Mouse (Mus musculus) hindbrain, embryonic 15.5 days (tissue): Measurements from ENCODE around the gene BC035947. TPM values are rescaled to one million over a fixed set of nuclear protein-coding genes. Genes with fewer than 3 reads are reported as not detected.
"Not testable (repeated sequence)": the region's sequence is repeated elsewhere in the genome, so short reads cannot be mapped to it uniquely, and the experiment has no call there.

Experiments used
- ATAC-seq: fragments of 200-750 bp; cut with Nextera tagmentation; 2 replicates; pipeline ENCODE4 v1.8.0; 2017; ENCODE audit warnings: low read depth, moderate number of reproducible peaks, moderate TSS enrichment; ENCODE audit not compliant: low FRiP score
- H3K27ac ChIP-seq: fragments of 300-500 bp; sonication (generic); replicated peaks from 2 replicates; pipeline ENCODE4 v1.5.1; 2015; ENCODE audit warnings: mild to moderate bottlenecking, inconsistent platforms
- H3K27me3 ChIP-seq: fragments of 300-500 bp; sonication (generic); 2 replicates; pipeline ENCODE4 v1.6.1; 2015; ENCODE audit warnings: control low read depth, inconsistent platforms
- H3K36me3 ChIP-seq: fragments of 300-500 bp; sonication (generic); 2 replicates; pipeline ENCODE4 v1.6.1; 2015; ENCODE audit warnings: control low read depth, inconsistent platforms
- H3K4me1 ChIP-seq: fragments of 300-500 bp; sonication (generic); replicated peaks from 2 replicates; pipeline ENCODE4 v1.6.1; 2015; ENCODE audit warnings: control low read depth, inconsistent platforms
- H3K4me2 ChIP-seq: fragments of 300-500 bp; sonication (generic); 2 replicates; pipeline ENCODE4 v1.6.1; 2015; ENCODE audit warnings: moderate library complexity, mild to moderate bottlenecking, inconsistent platforms
- H3K4me3 ChIP-seq: fragments of 300-500 bp; sonication (generic); 2 replicates; pipeline ENCODE4 v1.5.1; 2015; ENCODE audit warnings: mild to moderate bottlenecking, inconsistent platforms
- H3K9ac ChIP-seq: fragments of 300-500 bp; sonication (generic); 2 replicates; pipeline ENCODE4 v1.6.1; 2015; ENCODE audit warnings: inconsistent platforms
- H3K9me3 ChIP-seq: fragments of 300-500 bp; sonication (generic); 2 replicates; pipeline ENCODE4 v1.6.1; 2016; ENCODE audit warnings: control low read depth, inconsistent platforms
- WGBS: fragments of 180-500 bp; shearing (Covaris S2); methylation state at CpG from one replicate; pipeline ENCODE4 v1.1.7; 2015; 5-methylcytosine and 5-hydroxymethylcytosine counted together
- polyA plus RNA-seq: library from polyadenylated mRNA; unstranded; fragments of >200 nt; fragmentation: Nextera tagmentation; extraction: Ambion mirVana; gene quantifications from 2 replicates; pipeline ENCODE4 v1.2.1, GENCODE M21; 2015

Gene BC035947
- polyA plus RNA-seq, 1 experiment from 2014 or later: 1.3 TPM

GRCm38 (mm10) chr1:78530500-78531215 is 18.7 kb upstream of the BC035947 start:
- Histone ChIP-seq H3K4me1 (no peaks in the 10 kb centered on the region), H3K36me3 (no peaks in the 10 kb centered on the region), H3K27me3 (no peaks in the 10 kb centered on the region), H3K27ac (0 out of 2 replicates have a peak overlapping the region, but pooled peaks have one; percentile 3), H3K9me3 (no peaks in the 10 kb centered on the region), H3K4me3 (no peak overlapping the region), H3K4me2 (no peak overlapping the region), H3K9ac (no peak overlapping the region)
- WGBS: 70% methylated on average over 7 of the region's 7 CpGs
- ATAC-seq: peak; percentile 38; the same call in 1 of the 2 replicates

GRCm38 (mm10) chr1:78529011-78529410 is 17.1 kb upstream of the BC035947 start:
- H3K27ac ChIP-seq: no peak overlapping the region
- WGBS: 94% methylated on average over 8 of the region's 8 CpGs
- no peaks in the 10 kb centered on the region for H3K36me3 ChIP-seq
- no peak overlapping the region for H3K4me3 ChIP-seq
- no peak overlapping the region for H3K4me2 ChIP-seq
- no peaks in the 10 kb centered on the region for H3K27me3 ChIP-seq
- no peaks in the 10 kb centered on the region for H3K4me1 ChIP-seq
- ATAC-seq: no peak
- H3K9ac ChIP-seq: no peak overlapping the region
- H3K9me3 ChIP-seq: no peaks in the 10 kb centered on the region

- Histone ChIP-seq H3K9me3 (no peaks in the 10 kb centered on the region), H3K4me2 (no peak overlapping the region), H3K9ac (no peak overlapping the region), H3K4me1 (no peaks in the 10 kb centered on the region), H3K27ac (no peak overlapping the region), H3K27me3 (no peaks in the 10 kb centered on the region), H3K36me3 (no peaks in the 10 kb centered on the region), H3K4me3 (no peak overlapping the region)
- no peak for ATAC-seq
- WGBS: 97% methylated on average over 3 of the region's 3 CpGs
Measured at GRCm38 (mm10) chr1:78528356-78528755, 16.4 kb upstream of the BC035947 start.

DNA sequence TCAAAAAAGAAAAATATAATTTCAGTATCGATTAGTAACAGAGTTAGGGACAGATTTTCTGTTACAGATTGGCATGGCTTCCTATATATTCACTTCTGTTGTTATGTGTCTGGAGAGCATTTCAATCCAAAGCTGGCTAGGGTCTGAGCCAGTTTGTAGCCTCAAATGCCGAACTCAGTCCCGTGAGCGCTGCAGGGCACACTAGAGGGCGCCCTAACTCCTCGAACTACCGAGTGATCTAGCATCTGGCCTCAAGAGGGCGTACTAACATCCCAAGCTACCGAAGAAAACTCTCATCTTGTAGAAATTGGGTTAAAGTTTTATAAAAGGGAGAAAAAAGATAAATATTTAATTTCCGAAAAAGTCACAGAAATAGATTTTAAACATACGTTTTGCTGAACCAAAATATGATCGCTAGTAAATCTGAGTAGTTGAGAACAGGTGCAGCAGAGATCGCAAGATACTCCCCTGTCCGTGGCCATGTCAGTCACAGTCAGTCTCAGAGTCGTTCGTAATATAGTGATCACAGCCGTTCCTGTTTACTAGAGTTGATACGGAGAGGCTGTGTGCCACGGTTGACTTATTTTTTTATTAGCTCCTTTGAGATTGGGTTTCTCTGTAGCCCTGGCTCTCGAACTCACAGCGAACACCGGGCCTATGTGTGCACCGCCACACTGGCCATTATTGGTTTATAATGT is 13.4 kb upstream of the BC035947 start:
- no peaks in the 10 kb centered on the region for H3K9me3 ChIP-seq
- no peak overlapping the region for H3K4me2 ChIP-seq
- no peak overlapping the region for H3K27ac ChIP-seq
- H3K4me3 ChIP-seq: no peak overlapping the region
- no peaks in the 10 kb centered on the region for H3K4me1 ChIP-seq
- H3K9ac ChIP-seq: no peak overlapping the region
- 44% methylated on average over 23 of the region's 23 CpGs for WGBS
- H3K36me3 ChIP-seq: no peaks in the 10 kb centered on the region
- ATAC-seq: no peak
- H3K27me3 ChIP-seq: no peaks in the 10 kb centered on the region

DNA sequence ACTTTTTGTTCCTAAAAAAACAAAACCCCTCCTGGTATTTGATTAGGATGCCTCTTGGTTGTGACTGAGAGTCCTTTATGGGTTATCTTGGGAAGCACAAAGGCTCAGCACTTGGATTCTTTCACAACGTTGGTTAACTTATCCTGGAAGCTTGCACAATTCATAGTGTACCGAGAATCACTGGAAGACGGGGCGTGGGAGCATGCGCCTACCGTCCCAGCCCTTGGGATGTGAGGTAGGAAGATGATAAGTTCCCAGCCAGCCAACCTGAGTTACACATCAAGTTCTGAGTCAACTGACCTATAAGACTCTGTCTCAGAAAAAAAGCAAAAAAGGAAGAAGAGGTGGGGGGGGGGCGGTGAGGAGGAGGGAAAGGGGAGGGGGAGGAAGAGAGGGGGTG is 6.9 kb upstream of the BC035947 start:
- ATAC-seq: no peak
- WGBS: 90% methylated on average over 7 of the region's 7 CpGs
- H3K36me3 ChIP-seq: no peaks in the 10 kb centered on the region
- H3K27me3 ChIP-seq: no peaks in the 10 kb centered on the region
- no peak overlapping the region for H3K9ac ChIP-seq
- no peak overlapping the region for H3K27ac ChIP-seq
- H3K4me3 ChIP-seq: no peak overlapping the region
- H3K4me2 ChIP-seq: no peak overlapping the region
- H3K4me1 ChIP-seq: no peaks in the 10 kb centered on the region
- H3K9me3 ChIP-seq: no peaks in the 10 kb centered on the region

DNA sequence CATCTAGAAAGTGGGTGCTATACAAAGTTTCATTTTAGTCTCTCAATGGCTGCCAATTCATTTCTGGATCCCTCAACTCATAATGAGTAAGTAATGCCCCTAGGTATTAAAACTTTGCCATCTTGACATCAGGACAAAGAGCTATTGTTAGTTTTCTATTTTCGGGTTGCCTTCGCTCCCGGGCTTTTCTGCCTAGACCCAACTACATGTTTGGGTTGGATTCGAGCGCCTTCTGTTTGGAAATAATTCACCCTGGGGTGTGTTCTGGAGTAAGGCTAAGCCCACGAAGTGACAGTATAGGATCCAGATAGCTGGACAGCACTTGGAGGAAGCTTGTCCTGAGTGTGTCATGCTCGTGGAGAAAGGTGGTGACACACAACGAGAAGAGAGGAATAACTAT is 798 bp upstream of the BC035947 start:
- no peaks in the 10 kb centered on the region for H3K27me3 ChIP-seq
- no peak overlapping the region for H3K4me2 ChIP-seq
- H3K4me1 ChIP-seq: 0 out of 2 replicates have a peak, but pooled peaks cover 5% of the 10 kb centered on the region
- H3K4me3 ChIP-seq: no peak overlapping the region
- H3K9ac ChIP-seq: no peak overlapping the region
- 80% methylated on average over 8 of the region's 8 CpGs for whole genome bisulfite sequencing
- H3K9me3 ChIP-seq: no peaks in the 10 kb centered on the region
- no peak overlapping the region for H3K27ac ChIP-seq
- no peak for ATAC-seq
- H3K36me3 ChIP-seq: no peaks in the 10 kb centered on the region

DNA sequence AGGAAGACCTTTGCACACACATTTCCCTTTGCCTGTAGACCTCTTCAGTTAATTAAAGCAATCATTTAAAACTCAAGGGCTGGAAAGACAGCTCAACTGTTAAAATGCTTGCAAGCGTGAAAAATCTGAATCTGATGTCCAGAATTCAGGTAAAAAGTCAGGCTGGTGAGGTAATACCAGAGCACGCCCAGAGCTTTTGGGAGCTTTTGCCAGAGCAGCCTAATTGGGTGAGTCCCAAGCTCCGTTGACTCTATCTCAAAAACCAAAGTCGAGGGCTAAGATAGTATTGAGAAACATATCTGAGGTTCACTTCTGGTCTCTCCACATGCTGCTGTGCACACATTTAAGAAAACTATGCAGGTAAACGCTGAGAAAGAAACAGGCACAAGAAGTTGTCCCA is 1.1 kb downstream of the BC035947 start, which contains the start of gene Mogat1:
Mogat1 (plus strand) TSS at position 130 of the 400 bp plus-strand sequence.
- 74% methylated on average over 5 of the region's 5 CpGs for WGBS
- no peak for ATAC-seq
- no peaks in the 10 kb centered on the region for H3K36me3 ChIP-seq

DNA sequence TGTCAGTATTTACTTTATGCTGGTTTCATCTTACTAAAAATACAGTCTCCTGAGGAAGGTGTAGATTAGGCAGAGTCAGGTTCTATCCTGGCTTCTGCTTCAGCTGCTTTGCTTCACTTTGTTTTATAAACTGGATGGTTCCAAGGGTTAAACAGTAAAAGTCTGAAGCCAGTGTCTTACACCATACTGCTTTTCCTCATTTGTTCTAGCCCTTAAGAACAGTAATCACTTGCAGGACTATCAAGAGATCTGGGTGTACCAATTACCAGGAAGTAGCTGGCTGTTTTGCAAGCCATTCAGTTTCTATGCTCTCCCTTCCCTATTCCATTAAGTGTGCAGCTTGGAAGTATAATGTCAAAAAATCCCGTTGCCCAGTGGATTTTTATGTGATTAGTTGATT is 4.8 kb downstream of the BC035947 start:
- no peak for ATAC-seq
- no peak overlapping the region for H3K4me3 ChIP-seq
- no peaks in the 10 kb centered on the region for H3K27me3 ChIP-seq
- no peak overlapping the region for H3K27ac ChIP-seq
- 0 out of 2 replicates have a peak, but pooled peaks cover 5% of the 10 kb centered on the region for H3K4me1 ChIP-seq
- H3K9ac ChIP-seq: no peak overlapping the region
- H3K4me2 ChIP-seq: no peak overlapping the region
- no peaks in the 10 kb centered on the region for H3K36me3 ChIP-seq
- H3K9me3 ChIP-seq: no peaks in the 10 kb centered on the region
- WGBS: 63% methylated on average over 1 of the region's 1 CpGs

More for the DNA sequence above, 1.1 kb downstream of the BC035947 start, which contains the start of gene Mogat1:
- Histone ChIP-seq H3K9me3 (no peaks in the 10 kb centered on the region), H3K4me1 (0 out of 2 replicates have a peak, but pooled peaks cover 5% of the 10 kb centered on the region), H3K9ac (peak within 1 kb of the TSS; percentile 34), H3K27ac (no peak within 1 kb of the TSS), H3K4me3 (peak within 1 kb of the TSS; percentile 42), H3K27me3 (no peaks in the 10 kb centered on the region), H3K4me2 (peak within 1 kb of the TSS; percentile 69)

DNA sequence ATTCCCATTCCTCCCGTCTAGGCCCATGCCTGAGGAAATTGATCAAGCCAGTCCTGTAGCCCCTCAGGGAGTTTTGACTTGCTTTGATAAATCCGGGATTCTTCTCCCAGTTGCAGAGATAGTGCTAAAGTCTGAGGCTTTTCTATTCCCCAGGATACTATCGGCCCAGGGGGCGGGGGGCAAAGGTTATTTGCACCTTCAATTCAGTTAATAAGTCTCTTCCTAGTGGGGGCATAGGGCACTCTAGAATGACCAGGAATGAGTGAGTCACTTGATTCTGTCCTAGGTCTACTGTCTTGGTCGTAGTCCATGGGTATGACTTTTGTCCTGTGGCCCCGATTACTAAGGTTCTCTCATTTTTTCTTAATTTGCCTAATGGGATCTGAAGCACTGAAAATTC is 9.4 kb downstream of the BC035947 start:
- Histone ChIP-seq H3K9me3 (no peaks in the 10 kb centered on the region), H3K9ac (no peak overlapping the region), H3K4me2 (no peak overlapping the region), H3K27me3 (no peaks in the 10 kb centered on the region), H3K4me1 (no peaks in the 10 kb centered on the region), H3K27ac (no peak overlapping the region), H3K36me3 (no peaks in the 10 kb centered on the region), H3K4me3 (no peak overlapping the region)
- 95% methylated on average over 6 of the region's 6 CpGs for WGBS
- ATAC-seq: no peak

- H3K27me3 ChIP-seq, H3K9ac ChIP-seq, H3K36me3 ChIP-seq, ATAC-seq, H3K9me3 ChIP-seq, H3K4me2 ChIP-seq, H3K4me1 ChIP-seq, H3K4me3 ChIP-seq, H3K27ac ChIP-seq: not testable (repeated sequence)
- WGBS: 93% methylated on average over 12 of the region's 12 CpGs
Measured at GRCm38 (mm10) chr1:78501856-78502255, 10.1 kb downstream of the BC035947 start.

GRCm38 (mm10) chr1:78501036-78501435 is 10.9 kb downstream of the BC035947 start:
- H3K9ac ChIP-seq: no peak overlapping the region
- 94% methylated on average over 16 of the region's 16 CpGs for WGBS
- H3K4me2 ChIP-seq: no peak overlapping the region
- no peaks in the 10 kb centered on the region for H3K9me3 ChIP-seq
- no peaks in the 10 kb centered on the region for H3K36me3 ChIP-seq
- H3K27me3 ChIP-seq: no peaks in the 10 kb centered on the region
- no peak for ATAC-seq
- no peak overlapping the region for H3K27ac ChIP-seq
- H3K4me3 ChIP-seq: no peak overlapping the region
- H3K4me1 ChIP-seq: no peaks in the 10 kb centered on the region

GRCm38 (mm10) chr1:78490143-78490542 is 21.8 kb downstream of the BC035947 start:
- H3K9ac ChIP-seq: no peak overlapping the region
- H3K27ac ChIP-seq: no peak overlapping the region
- no peak overlapping the region for H3K4me2 ChIP-seq
- no peak for ATAC-seq
- H3K27me3 ChIP-seq: no peaks in the 10 kb centered on the region
- H3K4me1 ChIP-seq: peaks cover 33% of the 10 kb centered on the region
- no peaks in the 10 kb centered on the region for H3K9me3 ChIP-seq
- WGBS: 86% methylated on average over 1 of the region's 1 CpGs
- no peaks in the 10 kb centered on the region for H3K36me3 ChIP-seq
- no peak overlapping the region for H3K4me3 ChIP-seq
